Mouse (Mus musculus): Measurements from ENCODE around the gene Epha2. TPM values are rescaled to one million over a fixed set of nuclear protein-coding genes. Genes with fewer than 3 reads are reported as not detected.

Epha2 gene
- polyA plus RNA-seq, 1 experiment from 2014 or later = 1.1 TPM

- Histone ChIP-seq H3K4me3 (no peak overlapping the region), H3K9ac (replicated peaks) (no peak overlapping the region), H3K36me3 (no peaks in the 10 kb centered on the region), H3K9me3 (no peaks in the 10 kb centered on the region), H3K27ac (replicated peaks) (no peak overlapping the region), H3K27me3 (no peaks in the 10 kb centered on the region), H3K4me1 (peaks cover 10% of the 10 kb centered on the region), H3K4me2 (replicated peaks) (no peak overlapping the region)
- no peak for ATAC-seq (replicated peaks)
- WGBS = 12% methylated on average over 8 of the region's 8 CpGs
Observed at GRCm38 (mm10) chr4:141310191-141310606, 9.2 kb downstream of the Epha2 start.

GRCm38 (mm10) chr4:141311078-141311477 is 10.0 kb downstream of the Epha2 start:
- no peak for ATAC-seq (replicated peaks)
- H3K27me3 ChIP-seq = no peaks in the 10 kb centered on the region
- H3K4me2 ChIP-seq (replicated peaks) = no peak overlapping the region
- WGBS = 73% methylated on average over 7 of the region's 7 CpGs
- H3K9me3 ChIP-seq = no peaks in the 10 kb centered on the region
- no peak overlapping the region for H3K4me3 ChIP-seq
- no peak overlapping the region for H3K9ac ChIP-seq (replicated peaks)
- H3K27ac ChIP-seq (replicated peaks) = no peak overlapping the region
- no peaks in the 10 kb centered on the region for H3K36me3 ChIP-seq
- peaks cover 10% of the 10 kb centered on the region for H3K4me1 ChIP-seq

- Histone ChIP-seq H3K4me2 (replicated peaks) (no peak overlapping the region), H3K4me3 (no peak overlapping the region), H3K27ac (replicated peaks) (no peak overlapping the region), H3K9ac (replicated peaks) (no peak overlapping the region), H3K9me3 (no peaks in the 10 kb centered on the region), H3K27me3 (no peaks in the 10 kb centered on the region), H3K4me1 (peaks cover 10% of the 10 kb centered on the region), H3K36me3 (no peaks in the 10 kb centered on the region)
- WGBS = 54% methylated on average over 6 of the region's 6 CpGs
- ATAC-seq (replicated peaks) = no peak
Observed at GRCm38 (mm10) chr4:141311506-141311905, 10.5 kb downstream of the Epha2 start.

GRCm38 (mm10) chr4:141311908-141312307 is 10.9 kb downstream of the Epha2 start:
- peaks cover 10% of the 10 kb centered on the region for H3K4me1 ChIP-seq
- 68% methylated on average over 2 of the region's 2 CpGs for WGBS
- H3K4me3 ChIP-seq = no peak overlapping the region
- no peak overlapping the region for H3K27ac ChIP-seq (replicated peaks)
- no peaks in the 10 kb centered on the region for H3K27me3 ChIP-seq
- ATAC-seq (replicated peaks) = no peak
- H3K36me3 ChIP-seq = no peaks in the 10 kb centered on the region
- no peak overlapping the region for H3K4me2 ChIP-seq (replicated peaks)
- no peak overlapping the region for H3K9ac ChIP-seq (replicated peaks)
- H3K9me3 ChIP-seq = no peaks in the 10 kb centered on the region

- H3K4me2 ChIP-seq (replicated peaks) = no peak overlapping the region
- no peaks in the 10 kb centered on the region for H3K9me3 ChIP-seq
- H3K27ac ChIP-seq (replicated peaks) = no peak overlapping the region
- H3K27me3 ChIP-seq = no peaks in the 10 kb centered on the region
- H3K9ac ChIP-seq (replicated peaks) = no peak overlapping the region
- no peak for ATAC-seq (replicated peaks)
- no peak overlapping the region for H3K4me3 ChIP-seq
- no peaks in the 10 kb centered on the region for H3K36me3 ChIP-seq
- 78% methylated on average over 17 of the region's 17 CpGs for WGBS
- peaks cover 10% of the 10 kb centered on the region for H3K4me1 ChIP-seq
Observed at GRCm38 (mm10) chr4:141312513-141313131, 11.6 kb downstream of the Epha2 start.

- no peak overlapping the region for H3K9ac ChIP-seq (replicated peaks)
Observed at GRCm38 (mm10) chr4:141313481-141313880, 12.4 kb downstream of the Epha2 start.

GRCm38 (mm10) chr4:141313924-141314323 is 12.9 kb downstream of the Epha2 start:
- no peaks in the 10 kb centered on the region for H3K27me3 ChIP-seq
- H3K36me3 ChIP-seq = no peaks in the 10 kb centered on the region
- ATAC-seq (replicated peaks) = no peak
- 55% methylated on average over 11 of the region's 11 CpGs for WGBS
- H3K4me1 ChIP-seq = peaks cover 10% of the 10 kb centered on the region
- H3K4me3 ChIP-seq = no peak overlapping the region
- H3K4me2 ChIP-seq (replicated peaks) = no peak overlapping the region
- no peak overlapping the region for H3K27ac ChIP-seq (replicated peaks)
- H3K9ac ChIP-seq (replicated peaks) = no peak overlapping the region
- no peaks in the 10 kb centered on the region for H3K9me3 ChIP-seq

More at GRCm38 (mm10) chr4:141313481-141313880, 12.4 kb downstream of the Epha2 start:
- H3K4me1 ChIP-seq = peaks cover 10% of the 10 kb centered on the region
- 65% methylated on average over 8 of the region's 8 CpGs for WGBS
- no peak for ATAC-seq (replicated peaks)
- H3K9me3 ChIP-seq = no peaks in the 10 kb centered on the region
- no peak overlapping the region for H3K27ac ChIP-seq (replicated peaks)
- no peak overlapping the region for H3K4me3 ChIP-seq
- H3K4me2 ChIP-seq (replicated peaks) = no peak overlapping the region
- no peaks in the 10 kb centered on the region for H3K36me3 ChIP-seq
- H3K27me3 ChIP-seq = no peaks in the 10 kb centered on the region

- no peaks in the 10 kb centered on the region for H3K9me3 ChIP-seq
- H3K4me1 ChIP-seq = peaks cover 10% of the 10 kb centered on the region
- 83% methylated on average over 6 of the region's 6 CpGs for WGBS
- H3K36me3 ChIP-seq = no peaks in the 10 kb centered on the region
- no peak for ATAC-seq (replicated peaks)
- no peak overlapping the region for H3K27ac ChIP-seq (replicated peaks)
- no peak overlapping the region for H3K9ac ChIP-seq (replicated peaks)
- no peak overlapping the region for H3K4me3 ChIP-seq
- H3K27me3 ChIP-seq = no peaks in the 10 kb centered on the region
- H3K4me2 ChIP-seq (replicated peaks) = no peak overlapping the region
Observed at GRCm38 (mm10) chr4:141314745-141315144, 13.7 kb downstream of the Epha2 start.

GRCm38 (mm10) chr4:141316023-141316422 is 15.0 kb downstream of the Epha2 start:
- H3K9ac ChIP-seq (replicated peaks) = no peak overlapping the region
- no peak overlapping the region for H3K4me2 ChIP-seq (replicated peaks)
- H3K36me3 ChIP-seq = no peaks in the 10 kb centered on the region
- no peak overlapping the region for H3K4me3 ChIP-seq
- no peak for ATAC-seq (replicated peaks)
- no peaks in the 10 kb centered on the region for H3K27me3 ChIP-seq
- no peaks in the 10 kb centered on the region for H3K9me3 ChIP-seq
- WGBS = 84% methylated on average over 7 of the region's 7 CpGs
- H3K4me1 ChIP-seq = no peaks in the 10 kb centered on the region
- no peak overlapping the region for H3K27ac ChIP-seq (replicated peaks)

GRCm38 (mm10) chr4:141316498-141317180 is 15.6 kb downstream of the Epha2 start:
- 89% methylated on average over 18 of the region's 18 CpGs for WGBS
- no peak for ATAC-seq (replicated peaks)

GRCm38 (mm10) chr4:141317914-141318313 is 16.9 kb downstream of the Epha2 start:
- WGBS = 87% methylated on average over 7 of the region's 7 CpGs

More at GRCm38 (mm10) chr4:141316498-141317180, 15.6 kb downstream of the Epha2 start:
- Histone ChIP-seq H3K27ac (replicated peaks) (no peak overlapping the region), H3K36me3 (no peaks in the 10 kb centered on the region), H3K9me3 (no peaks in the 10 kb centered on the region), H3K4me2 (replicated peaks) (no peak overlapping the region), H3K9ac (replicated peaks) (no peak overlapping the region), H3K27me3 (no peaks in the 10 kb centered on the region), H3K4me3 (no peak overlapping the region), H3K4me1 (no peaks in the 10 kb centered on the region)

GRCm38 (mm10) chr4:141322526-141322925 is 21.5 kb downstream of the Epha2 start:
- H3K4me1 ChIP-seq = no peaks in the 10 kb centered on the region
- no peak for ATAC-seq (replicated peaks)
- no peak overlapping the region for H3K9ac ChIP-seq (replicated peaks)
- H3K27me3 ChIP-seq = no peaks in the 10 kb centered on the region
- H3K36me3 ChIP-seq = no peaks in the 10 kb centered on the region
- WGBS = 88% methylated on average over 11 of the region's 11 CpGs
- no peak overlapping the region for H3K27ac ChIP-seq (replicated peaks)
- H3K9me3 ChIP-seq = no peaks in the 10 kb centered on the region
- H3K4me3 ChIP-seq = no peak overlapping the region
- H3K4me2 ChIP-seq (replicated peaks) = no peak overlapping the region

More at GRCm38 (mm10) chr4:141317914-141318313, 16.9 kb downstream of the Epha2 start:
- Histone ChIP-seq H3K9ac (replicated peaks) (no peak overlapping the region), H3K27ac (replicated peaks) (no peak overlapping the region), H3K4me3 (no peak overlapping the region), H3K27me3 (no peaks in the 10 kb centered on the region), H3K36me3 (no peaks in the 10 kb centered on the region), H3K9me3 (no peaks in the 10 kb centered on the region), H3K4me1 (no peaks in the 10 kb centered on the region), H3K4me2 (replicated peaks) (no peak overlapping the region)
- ATAC-seq (replicated peaks) = no peak

Data from forebrain, embryonic 15.5 days (tissue).